Mouse (Mus musculus) cerebellum, postnatal 4 days (tissue): ENCODE data around the gene Itgav.

Source experiments
- DNase-seq, 2 experiments: peaks; one replicate each; pipeline ENCODE4 v3.0.0; 2022; ENCODE audit warnings: low spot score in 2 of 2, mixed read lengths in 1 of 2

The Itgav gene

DNA sequence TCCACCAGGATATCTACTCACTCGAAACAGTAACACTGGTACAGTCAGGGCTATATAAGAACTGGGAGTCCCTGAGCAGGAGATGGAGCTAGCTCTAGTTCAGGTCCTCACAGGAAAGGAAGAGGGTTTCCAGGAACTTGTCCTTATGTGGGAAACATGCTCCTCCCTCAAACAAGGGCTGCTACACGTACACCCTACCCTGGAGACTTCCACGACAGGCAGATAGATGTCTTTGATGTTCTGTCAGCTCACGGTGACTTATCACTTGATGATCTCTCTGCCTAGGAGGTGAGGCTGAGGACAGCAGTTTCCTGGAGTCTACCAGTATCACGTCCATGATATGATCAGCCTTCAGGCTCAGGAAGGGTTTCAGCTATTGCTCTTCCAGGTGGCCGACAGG, 21.1 kb downstream of the Itgav start:
- no peak for DNase-seq

DNA sequence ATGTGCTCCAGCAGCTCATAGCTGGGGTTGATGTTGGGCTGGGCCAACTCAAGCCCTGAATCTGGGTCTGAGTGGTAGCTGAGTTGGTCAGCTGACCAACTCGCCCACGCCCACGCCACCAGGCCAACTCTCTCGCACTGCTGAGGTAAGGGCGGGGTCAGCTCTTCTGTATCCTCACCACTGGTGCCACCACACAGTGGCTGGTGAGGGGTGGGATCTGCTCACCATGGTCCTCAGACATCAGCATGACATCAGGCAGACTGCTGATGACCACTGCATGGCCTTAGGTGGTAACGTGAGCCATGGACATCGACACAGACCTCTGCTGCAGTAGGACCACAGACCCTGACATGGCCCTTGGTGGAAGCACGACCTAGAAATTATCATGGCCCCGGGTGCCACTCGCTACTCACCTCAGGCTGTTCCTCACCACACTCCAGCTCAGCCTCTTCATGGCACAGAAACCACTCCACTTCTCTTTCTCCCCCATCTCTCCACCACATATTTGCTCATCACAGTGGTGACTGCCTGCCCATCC, 24.5 kb downstream of the Itgav start:
- no peak for DNase-seq

DNA sequence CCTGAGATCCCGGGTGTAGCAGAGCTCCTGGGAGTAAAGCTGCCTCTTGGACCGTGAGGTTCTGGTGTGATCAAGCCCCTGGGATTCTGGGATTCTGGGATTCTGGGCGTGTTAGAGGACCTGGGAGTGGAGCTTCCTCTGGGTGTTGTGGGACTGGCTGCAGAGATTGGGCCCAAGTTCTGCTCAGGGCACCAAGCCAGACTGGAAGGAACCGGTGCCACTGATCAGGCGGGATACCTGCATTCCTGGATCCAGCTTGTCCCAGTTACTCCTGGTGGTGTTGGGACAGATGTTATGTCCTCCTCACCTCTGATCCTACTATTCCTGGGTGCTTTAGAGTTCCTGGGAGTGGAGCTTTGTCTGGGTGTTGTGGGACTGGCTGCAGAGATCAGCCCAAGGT, 28.8 kb downstream of the Itgav start:
- no peak for DNase-seq

DNA sequence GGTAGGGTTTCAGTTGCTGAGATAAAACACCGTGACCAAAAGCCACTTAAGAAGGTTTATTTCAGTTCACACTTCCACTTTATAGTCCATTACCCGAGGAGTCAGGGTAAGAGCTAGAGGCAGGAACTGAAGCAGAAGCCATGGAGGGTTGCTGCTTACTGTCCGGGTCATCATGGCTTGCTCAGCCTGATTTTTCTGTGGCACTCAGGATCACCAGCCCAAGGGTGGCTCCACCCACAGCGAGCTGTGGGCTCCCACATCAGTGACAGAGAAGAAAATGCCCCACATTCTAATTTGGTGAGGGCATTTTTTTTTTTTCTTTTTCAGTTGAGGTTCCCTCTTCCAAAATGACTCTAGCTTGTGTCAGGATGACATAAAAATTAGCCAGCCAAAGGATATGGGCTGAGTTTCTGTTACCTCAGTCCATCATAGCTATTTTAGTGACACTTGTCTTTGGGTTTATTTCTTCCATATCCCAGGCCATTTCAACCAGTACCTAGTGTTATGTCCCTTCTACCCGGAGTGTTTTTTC, 30.2 kb downstream of the Itgav start:
- DNase-seq, result no peak

DNA sequence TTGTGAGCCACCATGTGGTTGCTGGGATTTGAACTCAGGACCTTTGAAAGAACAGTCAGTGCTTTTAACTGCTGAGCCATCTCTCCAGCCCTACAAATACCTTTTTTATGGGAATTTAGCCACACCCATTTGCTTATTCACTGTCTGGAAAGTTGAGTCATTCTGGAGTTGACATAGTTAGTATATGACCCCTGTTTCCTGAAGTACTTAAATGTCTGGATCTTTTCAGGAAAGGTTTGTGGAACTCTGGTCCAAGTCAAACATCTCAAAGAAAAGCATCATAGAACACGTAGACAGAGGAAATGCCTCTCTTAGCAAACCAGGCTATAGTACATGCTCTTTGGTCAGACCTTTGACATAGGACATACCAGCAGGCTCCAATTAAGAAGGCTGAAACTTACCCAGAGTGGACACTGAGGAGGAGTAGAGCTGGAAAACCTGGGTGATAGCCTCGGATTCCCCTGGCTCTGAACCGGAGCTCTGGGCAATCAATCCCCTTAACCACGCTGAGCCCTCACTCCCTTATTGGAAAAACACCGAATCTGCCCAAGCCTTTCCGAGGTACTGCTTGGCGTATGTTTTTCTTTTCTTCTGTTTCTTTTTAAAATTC, 34.5 kb downstream of the Itgav start:
- no peak for DNase-seq

DNA sequence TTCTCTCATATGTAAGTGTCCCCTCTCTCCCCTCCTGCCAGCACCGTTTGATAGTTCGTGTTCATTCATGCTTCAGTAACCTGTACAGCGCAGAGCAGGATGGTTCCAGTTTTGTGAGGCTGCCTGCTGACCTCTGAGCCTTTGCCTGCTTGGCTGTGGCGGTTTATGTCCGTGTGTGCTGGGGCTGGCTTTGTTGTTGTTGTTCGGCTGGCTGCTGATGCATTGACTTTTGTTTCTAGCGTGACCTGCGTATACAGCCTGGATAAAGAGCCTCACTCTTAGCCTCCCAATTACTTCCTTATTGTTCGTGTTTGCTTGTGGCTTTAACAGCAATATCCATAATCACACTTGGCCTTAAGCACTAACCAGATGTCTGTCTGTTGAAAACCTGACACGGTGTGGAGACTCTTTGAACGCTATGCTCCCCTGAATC, 35.0 kb downstream of the Itgav start:
- DNase-seq, result peak in 1 of 2 experiments; percentile 27

DNA sequence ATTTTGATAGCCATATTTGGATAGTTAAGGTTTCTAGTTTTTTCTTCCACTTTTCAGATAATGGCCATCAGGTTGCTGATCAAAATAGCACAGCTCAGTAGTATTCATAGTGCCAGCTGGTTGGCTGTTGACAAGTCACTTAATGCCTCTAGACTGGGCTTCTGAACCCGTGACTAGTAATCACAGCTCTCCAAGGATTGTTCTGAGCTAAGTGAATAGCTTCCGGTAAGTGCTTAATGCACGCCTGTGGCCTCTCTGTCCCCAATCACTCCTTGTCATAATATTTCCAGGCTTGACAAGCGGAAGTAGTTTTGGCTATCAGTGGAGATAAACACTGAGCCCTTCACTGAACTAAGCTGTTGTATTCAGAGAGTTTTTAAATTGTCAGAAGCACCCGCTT, 35.5 kb downstream of the Itgav start:
- no peak for DNase-seq

DNA sequence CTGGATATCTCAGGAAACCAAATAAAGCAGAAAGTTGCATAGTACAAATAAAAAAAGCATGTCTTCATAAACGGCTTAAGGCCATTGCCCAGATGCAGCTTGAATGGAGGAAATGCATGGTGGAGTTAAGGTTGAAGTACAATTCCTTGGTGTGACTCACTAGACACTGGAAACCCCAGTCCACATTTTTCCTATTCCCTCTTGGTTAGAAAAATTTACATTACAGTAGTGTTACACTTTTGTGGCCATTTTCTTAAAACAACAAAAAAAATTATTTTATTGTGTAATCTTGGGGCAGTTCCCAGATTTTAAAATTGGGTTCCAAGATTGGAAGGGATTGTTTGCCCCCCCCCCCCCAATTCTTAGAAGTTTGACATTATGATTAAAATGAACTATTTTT, 35.9 kb downstream of the Itgav start:
- DNase-seq, result no peak

DNA sequence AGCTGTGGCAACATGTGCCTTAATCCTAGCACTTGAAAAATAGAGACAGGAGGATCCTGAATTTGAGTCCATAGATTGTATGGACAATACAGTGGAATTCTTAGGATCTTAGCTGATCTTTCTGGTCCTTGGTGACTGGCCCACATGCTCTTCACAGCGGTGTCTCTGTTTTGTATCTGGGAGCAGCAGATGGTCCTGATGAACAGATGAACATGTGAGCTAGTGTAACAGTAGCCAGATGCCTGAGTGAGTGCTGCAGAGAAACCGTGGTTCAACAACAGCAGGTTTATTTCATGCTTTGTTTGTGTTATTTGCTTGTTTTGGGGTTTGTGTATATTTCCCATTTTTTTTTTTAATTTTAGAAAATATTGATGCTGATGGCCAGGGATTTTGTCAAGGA, 37.3 kb downstream of the Itgav start:
- DNase-seq, result no peak

DNA sequence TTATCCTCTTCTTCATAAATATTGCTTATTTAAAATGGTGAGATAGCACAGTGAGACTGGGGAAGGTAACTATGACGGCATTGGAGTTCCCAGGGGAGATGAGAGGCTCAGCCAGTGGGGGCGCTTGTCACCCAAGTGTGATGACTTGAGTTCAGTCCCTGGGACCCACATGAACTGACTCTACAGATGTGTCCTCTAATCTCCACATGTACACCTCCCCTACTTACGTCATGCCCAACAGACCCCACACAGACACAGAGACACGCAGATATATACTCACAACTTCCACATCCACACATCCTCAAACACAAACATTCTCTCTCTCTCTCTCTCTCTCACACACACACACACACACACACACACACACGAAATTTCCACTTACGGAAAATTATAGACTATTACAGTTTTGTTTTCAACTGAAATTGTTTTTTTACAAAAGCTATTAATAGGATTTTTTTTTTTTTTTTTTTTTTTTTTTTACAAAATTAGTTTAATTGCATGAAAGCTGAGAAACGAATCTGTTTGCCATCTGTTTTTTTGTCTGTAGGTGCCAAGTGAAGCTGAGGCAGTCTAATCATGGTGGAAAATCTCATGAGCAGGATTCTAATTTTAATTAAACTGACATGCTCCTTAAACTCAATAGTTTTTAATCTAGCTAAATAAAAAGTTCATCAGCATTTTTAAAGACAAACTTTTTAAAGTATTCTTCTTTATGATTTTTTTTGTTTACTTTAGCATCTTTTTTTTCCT, 38.1 kb downstream of the Itgav start:
- DNase-seq, result peak in 1 of 2 experiments; percentile 16

DNA sequence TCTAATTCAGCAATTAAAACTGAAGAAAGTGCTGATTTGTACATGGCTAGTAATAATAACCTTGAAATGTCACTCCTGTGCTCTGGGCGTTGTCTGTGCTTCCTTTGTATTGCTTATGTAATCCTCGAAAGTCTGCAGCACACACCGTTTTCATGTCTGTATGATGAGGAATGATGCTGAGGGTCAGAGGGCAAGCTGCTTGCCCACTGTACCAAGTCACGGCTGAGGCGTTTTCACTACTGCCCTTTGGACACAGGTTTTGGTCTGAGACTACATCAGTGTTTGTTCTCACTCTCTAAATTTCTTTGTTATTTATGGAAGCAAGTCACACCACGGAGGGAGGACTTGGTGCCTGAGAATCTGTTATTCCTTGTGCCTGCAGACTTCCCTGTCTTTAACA, 41.9 kb downstream of the Itgav start:
- DNase-seq, result no peak

DNA sequence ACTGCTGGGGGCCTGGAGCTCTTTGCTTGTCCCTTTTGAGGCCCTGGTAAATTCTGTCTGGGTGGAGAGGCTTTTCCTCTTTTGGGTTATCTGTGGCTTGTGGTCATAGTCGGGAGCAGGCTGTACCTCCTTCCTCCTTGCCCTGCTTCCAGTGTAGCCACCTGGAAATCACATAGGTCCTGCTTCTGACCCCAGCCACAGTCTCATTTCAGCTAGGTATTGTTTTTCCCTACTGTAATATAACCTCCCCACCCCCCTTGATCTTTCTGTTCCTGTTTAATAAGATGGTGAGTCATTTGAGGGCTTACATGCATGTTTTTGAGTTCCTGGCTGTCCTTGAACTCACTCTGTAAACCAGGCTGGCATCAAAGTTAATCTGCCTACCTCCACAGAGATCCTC, 42.7 kb downstream of the Itgav start:
- no peak for DNase-seq

DNA sequence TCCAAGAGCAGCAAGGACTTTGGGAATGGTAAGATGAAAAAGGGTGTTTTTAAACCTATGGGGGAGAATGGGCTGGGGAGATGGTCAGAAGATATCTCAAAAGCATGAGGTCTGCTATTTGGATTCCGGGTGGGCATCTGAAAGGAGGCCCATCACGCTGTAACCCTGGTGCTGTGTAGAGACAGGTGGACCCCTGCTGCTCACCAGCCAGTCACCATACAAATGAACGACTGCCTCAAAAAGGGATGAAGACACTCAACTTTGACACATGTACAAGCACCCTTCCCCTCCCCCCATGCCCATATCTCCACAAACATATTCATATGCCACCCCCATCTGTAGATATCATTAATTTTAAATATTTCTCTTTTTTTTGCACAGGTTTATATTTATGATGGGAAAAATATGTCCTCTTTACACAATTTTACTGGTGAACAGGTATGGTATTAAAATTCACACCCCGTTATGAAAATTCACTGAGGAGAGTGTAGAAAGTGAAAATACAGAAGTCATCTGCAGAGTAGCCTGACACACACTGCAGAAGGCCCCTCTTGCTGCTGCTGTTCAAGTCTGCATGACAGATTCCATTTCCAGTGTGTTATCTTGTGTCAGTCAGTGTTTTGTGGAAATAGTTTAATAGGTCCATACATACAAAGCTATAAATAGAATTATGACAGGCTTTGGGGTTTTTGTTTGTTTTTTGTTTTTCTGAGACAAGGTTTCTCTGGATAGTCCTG, 44.3 kb downstream of the Itgav start:
- no peak for DNase-seq

DNA sequence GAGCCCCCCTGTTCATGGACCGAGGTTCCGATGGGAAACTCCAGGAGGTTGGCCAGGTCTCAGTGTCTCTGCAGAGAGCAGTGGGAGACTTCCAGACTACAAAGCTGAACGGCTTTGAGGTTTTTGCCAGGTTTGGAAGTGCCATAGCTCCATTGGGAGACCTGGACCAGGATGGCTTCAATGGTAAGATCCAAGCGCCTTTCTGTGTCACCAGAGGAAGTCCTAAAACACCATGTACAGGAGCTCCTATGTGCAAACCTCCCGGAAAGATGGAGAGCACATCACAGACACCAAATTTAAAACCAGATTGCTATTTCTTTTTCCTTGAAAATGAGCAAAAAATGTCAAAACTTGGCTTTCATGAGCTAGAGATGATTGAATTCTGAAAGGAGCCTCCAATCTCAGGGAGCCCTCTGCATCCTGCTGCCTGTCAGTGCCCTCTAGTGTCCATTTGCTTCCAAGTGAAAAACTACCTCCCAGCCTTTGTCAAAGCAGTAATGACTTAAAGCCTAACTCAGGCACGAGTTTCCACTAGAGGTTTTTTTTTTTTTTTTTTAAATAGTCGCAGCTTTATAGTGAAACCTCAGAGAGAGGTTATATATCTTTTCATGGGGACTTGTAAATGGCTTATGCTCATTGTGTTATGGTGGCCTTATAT, 47.1 kb downstream of the Itgav start:
- DNase-seq, result peak in 1 of 2 experiments; percentile 47

DNA sequence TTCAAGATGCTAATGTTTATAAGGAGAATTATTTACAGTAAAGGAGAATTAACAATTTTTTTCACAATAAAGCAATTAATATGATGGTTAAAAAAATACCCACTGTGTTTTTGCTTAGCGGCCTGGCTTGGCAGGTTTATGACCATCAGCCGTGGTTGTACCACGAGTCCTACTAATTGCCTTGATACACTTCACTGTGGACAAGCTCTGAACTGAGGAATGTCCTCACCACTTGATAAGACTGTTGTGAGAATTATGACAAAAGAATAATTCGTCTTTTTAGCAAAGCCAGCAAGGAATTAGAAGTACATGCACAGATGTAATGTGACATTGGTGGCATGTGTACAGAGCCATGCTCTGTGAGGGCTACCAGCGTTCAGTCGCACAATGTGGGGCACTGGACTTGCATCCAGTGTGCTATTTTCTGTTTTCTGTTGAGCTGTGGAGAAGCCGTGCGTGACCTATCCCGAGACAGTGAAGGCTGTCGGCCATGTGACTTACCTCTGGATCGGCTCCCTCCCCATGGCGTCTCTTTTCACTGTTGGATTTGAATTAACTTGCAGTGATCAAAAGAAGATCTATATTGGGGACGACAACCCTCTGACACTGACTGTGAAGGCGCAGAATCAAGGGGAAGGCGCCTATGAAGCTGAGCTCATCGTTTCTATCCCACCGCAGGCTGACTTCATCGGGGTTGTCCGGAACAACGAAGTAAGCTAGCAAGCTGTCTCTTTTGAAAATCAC, 67.3 kb downstream of the Itgav start:
- DNase-seq, result no peak

DNA sequence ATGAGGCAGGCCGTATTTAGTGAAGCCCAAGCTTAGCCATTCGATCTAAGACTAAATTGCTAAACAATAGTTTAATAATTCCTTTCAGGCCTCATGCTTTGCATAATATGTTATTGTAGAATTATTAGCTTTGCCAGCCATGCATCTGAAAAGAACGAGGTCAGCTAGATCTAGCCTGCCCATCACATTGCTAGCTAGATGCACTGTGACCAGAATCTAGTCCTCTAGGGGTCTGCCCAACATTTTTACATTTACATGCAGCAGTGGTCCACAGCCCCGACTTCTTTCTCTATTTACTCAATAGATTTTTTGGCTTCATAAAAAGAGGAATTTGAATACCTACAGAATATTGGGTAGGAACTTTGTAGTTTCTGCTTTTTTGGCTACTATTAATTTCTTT, 67.9 kb downstream of the Itgav start:
- no peak for DNase-seq

DNA sequence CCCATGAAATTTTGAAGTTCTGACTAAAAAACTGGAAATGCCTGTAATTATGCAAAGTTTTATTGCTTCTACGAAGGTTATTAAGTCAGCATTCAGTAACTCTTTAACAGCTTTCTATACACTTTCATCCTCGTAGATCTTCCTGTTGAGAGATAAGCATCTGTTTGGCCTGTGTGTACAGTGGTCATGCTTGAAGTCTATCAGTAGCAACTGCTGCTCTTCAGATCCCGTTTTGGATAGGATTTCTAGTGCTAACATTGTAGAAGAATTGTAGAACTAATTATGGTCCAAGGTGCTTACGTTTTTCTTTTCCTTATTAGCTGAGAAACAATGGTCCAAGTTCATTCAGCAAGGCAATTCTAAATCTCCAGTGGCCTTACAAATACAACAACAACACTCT, 71.6 kb downstream of the Itgav start:
- DNase-seq, result no peak

DNA sequence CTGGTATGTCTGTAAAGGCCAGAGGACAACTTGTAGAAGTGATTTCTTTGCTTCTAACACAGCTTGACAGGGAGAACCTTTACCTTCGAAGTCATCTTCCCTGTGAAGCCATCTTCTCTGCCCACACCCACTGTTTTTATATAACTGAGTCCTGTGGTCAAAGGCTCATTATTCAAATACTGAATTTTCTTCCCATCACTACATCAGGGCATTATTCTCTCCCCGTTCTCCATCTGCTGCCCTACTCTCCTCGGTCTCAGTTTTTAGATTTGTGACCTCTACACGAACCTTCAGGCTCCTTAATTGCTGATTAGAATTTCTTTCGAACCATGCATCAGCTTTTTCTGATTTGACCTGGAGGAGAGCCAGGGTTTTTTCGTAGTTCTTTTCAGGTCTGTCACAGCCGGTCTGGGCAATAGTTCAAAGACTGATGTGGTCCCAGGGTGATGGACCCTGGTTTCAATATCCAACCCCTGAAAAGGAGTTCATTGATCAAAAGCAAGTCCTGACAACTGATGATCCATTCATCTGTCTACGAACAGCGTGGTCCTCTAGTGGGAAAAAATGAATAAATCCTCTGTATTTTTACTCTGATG, 73.8 kb downstream of the Itgav start:
- no peak for DNase-seq

DNA sequence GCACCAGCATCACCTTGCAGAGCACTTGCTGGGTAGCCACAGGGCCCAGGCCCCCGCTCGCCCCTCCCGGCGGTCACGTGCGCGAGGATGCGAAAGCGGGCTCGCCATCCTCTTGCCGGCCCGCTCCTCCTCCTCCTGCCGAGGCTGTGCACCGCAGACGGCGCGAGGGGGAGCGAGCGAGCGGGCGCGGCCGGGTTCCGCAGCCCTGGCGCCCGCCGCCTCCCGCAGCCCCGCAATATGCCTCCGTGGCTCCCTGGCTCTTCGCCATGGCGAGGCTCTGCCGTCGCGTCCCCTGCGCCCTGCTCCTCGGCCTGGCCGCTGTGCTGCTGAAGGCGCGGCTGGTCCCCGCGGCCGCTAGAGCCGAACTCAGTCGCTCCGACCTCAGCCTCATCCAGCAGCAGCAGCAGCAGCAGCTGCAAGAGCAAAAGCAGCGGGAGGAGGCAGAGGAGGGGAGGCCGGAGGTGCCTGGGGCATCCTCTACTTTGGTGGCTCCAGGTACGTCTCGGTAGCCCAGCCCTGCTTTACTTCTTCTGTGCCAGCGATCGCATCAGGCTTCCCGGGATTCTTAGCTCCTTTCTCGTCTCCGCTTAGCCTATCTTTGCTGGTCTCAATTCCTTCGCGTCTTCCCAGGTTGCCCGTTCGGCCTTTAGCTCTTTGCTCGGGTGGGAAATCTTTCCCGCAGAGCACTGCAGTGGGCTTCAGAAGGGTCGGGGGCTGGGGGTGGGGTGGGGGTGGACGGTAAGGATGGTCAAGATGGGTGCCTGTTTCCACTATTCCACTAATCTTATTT, 88.5 kb downstream of the Itgav start, which contains the start of gene Fam171b:
Gene Fam171b, plus strand, starts transcription at position 154 of the 790 bp plus-strand sequence.
- DNase-seq, result peak; percentile 71 to 84
